Mouse (Mus musculus) thymus, adult 2 months (tissue): ENCODE measurements around the gene Smarca4.
A peak's percentile ranks its signal among the peaks of the same experiment; 100 is the strongest.

ENCODE experiments used
- CTCF ChIP-seq: fragments of 200-500 bp; IDR thresholded peaks from 2 replicates; pipeline ENCODE4 v1.5.1; 2012; ENCODE audit warnings: mild to moderate bottlenecking, control low read depth, low read length, moderate library complexity, borderline replicate concordance; ENCODE audit not compliant: control insufficient read depth, poor library complexity, insufficient read depth; ENCODE audit errors: extremely low read depth
- POLR2A ChIP-seq: fragments of 200-500 bp; IDR thresholded peaks from 2 replicates; pipeline ENCODE4 v1.6.1; 2012; ENCODE audit warnings: mild to moderate bottlenecking, low read length, control low read depth, moderate library complexity; ENCODE audit not compliant: control insufficient read depth, poor library complexity, insufficient read depth; ENCODE audit errors: extremely low read depth

DNA sequence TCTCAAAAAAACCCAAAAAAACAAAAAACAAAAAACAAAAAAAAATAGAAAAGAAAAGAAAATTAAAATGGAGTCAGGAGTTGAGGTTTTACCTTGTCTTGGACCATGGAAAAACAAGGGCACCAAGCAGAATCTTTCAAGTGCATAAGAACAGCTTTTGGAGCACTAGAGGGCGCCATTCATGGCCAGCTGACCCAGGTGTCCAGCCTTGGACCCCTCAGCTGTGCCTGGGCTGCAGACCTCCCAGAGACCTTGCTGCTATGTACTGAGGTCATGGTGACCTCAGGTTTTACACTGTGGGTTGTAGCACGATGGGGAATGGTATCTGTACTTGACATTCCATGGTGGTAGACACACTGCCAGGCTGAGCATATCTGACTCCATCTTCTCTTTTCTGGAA is 75.9 kb downstream of the Smarca4 start:
- TF ChIP-seq CTCF (peak; percentile 59; the same call in 1 of the 2 replicates), POLR2A (no peak)
